Mouse (Mus musculus) thymus, postnatal 14 days (tissue): ENCODE results near the gene Cfap58.

Experiments used
- DNase-seq: peaks from one replicate; pipeline ENCODE4 v3.0.0; 2021

Cfap58 gene

GRCm38 (mm10) chr19:47937443-47938406 is at the start of gene Cfap58:
Cfap58 (plus strand) TSS chr19:47937675.
- peak; percentile 87 for DNase-seq

DNA sequence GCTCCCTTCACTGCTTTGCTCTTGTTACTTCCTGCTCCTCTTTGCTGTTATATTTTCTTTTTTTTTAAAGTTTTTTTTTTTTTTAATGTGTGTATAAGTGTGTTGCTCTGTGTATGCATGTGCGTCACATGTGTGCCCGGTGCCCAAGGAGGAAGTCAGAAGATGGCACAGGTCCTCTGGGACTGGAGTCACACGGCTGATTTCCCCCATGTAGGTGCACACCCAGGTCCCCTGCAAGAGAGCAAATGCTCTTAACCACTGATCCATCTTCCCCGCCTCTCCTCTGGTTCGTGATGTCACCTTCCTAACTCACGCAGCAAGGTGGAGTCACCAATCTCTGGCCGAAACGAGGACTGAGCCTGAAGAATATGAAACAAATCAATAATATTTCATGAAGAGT is 49.4 kb upstream of the Cfap58 start:
- DNase-seq = no peak

GRCm38 (mm10) chr19:47890489-47891130 is 46.9 kb upstream of the Cfap58 start:
- DNase-seq = no peak

- DNase-seq = no peak
These were observed 45.7 kb upstream of the Cfap58 start for GRCm38 (mm10) chr19:47891562-47892312.

GRCm38 (mm10) chr19:47893092-47893491 is 44.4 kb upstream of the Cfap58 start:
- no peak for DNase-seq

DNA sequence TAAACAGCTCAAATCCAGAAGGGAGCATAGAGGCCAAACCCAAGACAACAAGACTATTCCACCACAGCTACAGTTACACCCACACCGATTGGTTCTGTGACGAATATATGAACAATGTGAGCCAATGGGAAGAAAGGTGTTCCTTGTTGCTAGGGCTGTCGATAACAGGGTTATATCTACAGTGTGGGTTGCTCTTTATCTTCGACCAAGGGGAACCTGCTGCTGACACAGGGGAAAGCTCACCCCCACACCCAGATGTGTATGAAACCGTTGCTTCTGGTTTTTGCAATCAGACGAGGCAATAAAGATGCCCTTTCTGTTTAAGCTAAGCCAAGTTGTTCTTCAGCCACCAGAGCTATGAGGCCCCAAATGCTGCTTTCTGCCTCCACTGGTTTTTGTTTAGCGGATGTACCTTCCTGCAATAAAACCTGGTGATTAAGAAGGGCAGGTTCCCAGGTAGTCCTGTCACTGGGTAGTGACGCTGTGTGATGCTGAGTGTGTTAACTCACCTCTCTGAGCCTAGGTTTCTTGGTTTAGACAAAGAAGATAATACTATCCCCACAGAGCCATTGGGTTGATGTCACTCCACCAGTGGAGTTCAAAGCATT is 38.9 kb upstream of the Cfap58 start:
- DNase-seq = peak; percentile 3

GRCm38 (mm10) chr19:47900012-47900411 is 37.5 kb upstream of the Cfap58 start:
- peak; percentile 9 for DNase-seq

GRCm38 (mm10) chr19:47900558-47900957 is 36.9 kb upstream of the Cfap58 start:
- DNase-seq = no peak

DNA sequence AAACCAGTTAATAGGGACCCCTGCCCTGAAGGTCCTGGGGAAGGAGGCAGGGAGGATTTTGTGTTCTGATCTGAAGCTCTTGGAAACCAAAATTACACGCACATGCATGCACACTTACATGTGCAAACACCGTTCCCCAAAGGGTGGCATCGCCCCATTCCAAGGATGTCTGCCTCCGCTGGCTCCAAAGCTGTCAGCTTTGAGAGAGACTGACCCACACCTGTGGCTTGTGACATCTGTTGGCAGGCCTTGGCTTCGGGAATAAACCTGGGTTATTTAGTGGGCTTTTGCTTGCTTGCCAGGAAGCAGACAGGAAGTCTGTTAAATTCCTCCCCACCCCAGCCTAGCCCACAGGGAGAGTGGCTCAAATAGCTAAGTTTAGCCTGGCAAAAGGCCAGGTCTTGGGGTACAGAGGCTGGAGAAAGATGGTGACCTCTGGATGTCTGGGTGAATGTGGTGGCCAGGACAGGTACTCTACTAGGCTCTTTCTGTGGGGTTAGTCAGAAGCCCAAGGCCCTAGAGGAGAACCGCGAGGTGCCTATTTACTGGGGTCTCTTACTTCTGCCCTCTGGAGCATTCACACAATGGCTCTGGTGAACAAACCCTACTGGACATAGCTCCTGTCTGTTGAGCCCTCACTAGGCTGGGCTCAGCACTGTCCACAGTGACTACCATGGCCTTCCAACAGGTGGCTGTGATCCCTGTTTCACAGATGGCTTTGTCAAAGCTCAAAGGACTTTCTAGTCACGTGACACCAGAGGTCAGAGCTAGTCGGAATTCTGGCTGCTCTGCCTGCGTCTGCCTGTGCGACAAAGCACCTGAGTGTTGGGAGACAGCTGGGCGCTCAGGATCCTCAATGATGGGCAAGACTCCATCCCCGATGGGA is 34.9 kb upstream of the Cfap58 start:
- peak; percentile 2 for DNase-seq

GRCm38 (mm10) chr19:47903679-47904078 is 33.8 kb upstream of the Cfap58 start:
- no peak for DNase-seq

- no peak for DNase-seq
These were observed 32.4 kb upstream of the Cfap58 start for GRCm38 (mm10) chr19:47905081-47905480.

- DNase-seq = no peak
These were observed 31.9 kb upstream of the Cfap58 start for GRCm38 (mm10) chr19:47905603-47906002.

- DNase-seq = no peak
These were observed 29.9 kb upstream of the Cfap58 start for GRCm38 (mm10) chr19:47907596-47907995.

GRCm38 (mm10) chr19:47908961-47909371 is 28.5 kb upstream of the Cfap58 start:
- DNase-seq = peak; percentile 50

- DNase-seq = peak; percentile 36
These were observed 27.9 kb upstream of the Cfap58 start for GRCm38 (mm10) chr19:47909387-47910116.

GRCm38 (mm10) chr19:47910117-47910618 is 27.3 kb upstream of the Cfap58 start:
- DNase-seq = peak; percentile 48

DNA sequence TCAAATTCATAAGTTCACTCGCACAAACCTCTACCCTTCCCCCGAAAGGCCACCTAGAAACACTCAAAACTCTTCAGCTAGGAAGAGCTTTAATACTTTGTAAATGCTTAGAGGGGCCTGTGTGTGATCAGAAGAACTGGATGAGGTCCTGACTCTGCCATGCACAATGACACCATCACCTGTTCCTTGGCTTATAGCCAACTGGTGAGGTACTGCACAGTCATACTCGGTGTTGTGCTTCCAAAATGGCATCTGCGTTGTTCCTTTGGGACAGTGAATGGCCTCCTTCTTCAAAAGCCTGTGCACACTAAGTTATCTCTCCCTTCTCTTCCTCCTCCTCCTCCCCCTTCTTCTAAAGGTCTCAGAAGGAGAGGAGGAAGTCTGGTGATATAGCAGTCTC is 26.7 kb upstream of the Cfap58 start:
- no peak for DNase-seq

- DNase-seq = no peak
These were observed 24.1 kb upstream of the Cfap58 start for GRCm38 (mm10) chr19:47913344-47913743.

DNA sequence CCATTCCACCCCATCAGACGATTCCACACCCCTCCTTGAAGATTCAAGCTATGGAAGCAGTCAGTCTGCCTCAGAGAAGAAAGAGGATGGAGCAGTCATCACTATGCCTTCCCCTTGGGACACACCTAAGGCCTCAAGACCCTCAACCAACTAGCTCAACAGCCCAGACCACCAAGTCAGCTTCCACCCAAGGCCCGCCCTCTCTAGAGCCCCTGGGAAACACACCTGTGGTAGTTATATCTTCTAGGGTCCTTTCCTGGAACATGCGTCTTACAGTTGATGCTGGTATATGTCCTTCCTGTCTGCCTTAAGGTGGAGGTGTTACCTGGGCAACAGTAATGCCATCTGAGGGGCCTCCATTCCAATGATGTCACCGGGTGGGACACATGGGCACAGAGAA is 23.3 kb upstream of the Cfap58 start:
- no peak for DNase-seq

DNA sequence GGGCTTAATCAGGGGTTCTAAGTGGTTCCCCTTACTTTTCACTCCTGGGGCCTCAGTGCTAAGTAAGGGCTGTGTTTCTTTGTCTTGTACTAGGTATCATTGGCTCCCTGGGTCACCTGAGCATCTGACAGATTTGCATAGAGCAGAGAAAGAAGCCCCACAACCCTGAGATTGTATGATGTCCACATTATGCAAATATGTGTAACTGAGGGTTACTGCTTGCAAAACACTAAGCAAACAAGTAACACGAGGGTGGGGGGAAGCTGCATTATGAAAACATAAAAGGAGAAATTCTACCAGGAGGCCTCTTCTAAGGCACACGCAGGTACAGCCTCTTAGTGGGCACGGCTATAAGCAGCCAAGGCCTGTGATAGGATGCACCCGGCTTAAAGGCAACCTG is 22.2 kb upstream of the Cfap58 start:
- no peak for DNase-seq

DNA sequence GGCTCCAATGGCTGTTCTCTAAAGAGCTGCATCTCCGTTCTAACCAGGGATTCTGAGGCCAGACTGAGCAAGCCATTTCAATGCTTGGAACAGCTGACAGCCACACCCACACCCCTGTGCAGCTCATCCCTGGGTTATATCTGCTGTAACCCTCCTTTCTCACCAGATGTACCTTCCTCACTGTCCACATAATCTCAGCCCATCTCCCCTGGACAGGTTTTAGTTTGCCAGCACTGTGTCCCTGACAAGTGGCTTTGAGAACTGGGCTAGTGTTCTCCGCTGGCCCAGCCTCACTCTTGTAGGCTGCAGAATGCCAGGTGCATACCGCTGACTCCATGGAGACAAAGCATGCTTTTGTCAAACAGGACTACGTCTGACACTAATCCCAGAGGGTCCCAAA is 20.1 kb upstream of the Cfap58 start:
- no peak for DNase-seq
